Mouse (Mus musculus) neural tube, embryonic 13.5 days (tissue): Measurements from ENCODE around the gene Poldip2. TPM values are rescaled to one million over a fixed set of nuclear protein-coding genes. Genes with fewer than 3 reads are reported as not detected.
"Not testable (repeated sequence)": the region's sequence is repeated elsewhere in the genome, so short reads cannot be mapped to it uniquely, and the experiment has no call there.

Experiments
- ATAC-seq: fragments of 200-750 bp; cut with Nextera tagmentation; 2 replicates; pipeline ENCODE4 v1.8.0; 2017; ENCODE audit warnings: low read depth, mild to moderate bottlenecking, moderate TSS enrichment, moderate library complexity
- H3K27ac ChIP-seq: fragments of 300-500 bp; sonication (generic); replicated peaks from 2 replicates; pipeline ENCODE4 v1.5.1; 2015; ENCODE audit warnings: moderate library complexity, mild to moderate bottlenecking, inconsistent platforms
- H3K27me3 ChIP-seq: fragments of 300-500 bp; sonication (generic); 2 replicates; pipeline ENCODE4 v1.6.1; 2015; ENCODE audit warnings: mild to moderate bottlenecking, inconsistent platforms
- H3K36me3 ChIP-seq: fragments of 300-500 bp; sonication (generic); 2 replicates; pipeline ENCODE4 v1.6.1; 2015; ENCODE audit warnings: mild to moderate bottlenecking, inconsistent platforms
- H3K4me1 ChIP-seq: fragments of 300-500 bp; sonication (generic); replicated peaks from 2 replicates; pipeline ENCODE4 v1.6.1; 2015; ENCODE audit warnings: inconsistent platforms
- H3K4me2 ChIP-seq: fragments of 300-500 bp; sonication (generic); 2 replicates; pipeline ENCODE4 v1.6.1; 2015; ENCODE audit warnings: inconsistent platforms, mild to moderate bottlenecking, moderate library complexity
- H3K4me3 ChIP-seq: fragments of 300-500 bp; sonication (generic); 2 replicates; pipeline ENCODE4 v1.5.1; 2015; ENCODE audit warnings: mild to moderate bottlenecking, inconsistent platforms
- H3K9ac ChIP-seq: fragments of 300-500 bp; sonication (generic); 2 replicates; pipeline ENCODE4 v1.6.1; 2015; ENCODE audit warnings: moderate library complexity, mild to moderate bottlenecking, inconsistent platforms
- H3K9me3 ChIP-seq: fragments of 300-500 bp; sonication (generic); 2 replicates; pipeline ENCODE4 v1.6.1; 2016; ENCODE audit warnings: inconsistent platforms
- WGBS: fragments of 180-500 bp; shearing (Covaris S2); methylation state at CpG from one replicate; pipeline ENCODE4 v1.1.7; 2015; 5-methylcytosine and 5-hydroxymethylcytosine counted together
- polyA plus RNA-seq: library from polyadenylated mRNA; unstranded; fragments of >200 nt; fragmentation: Nextera tagmentation; extraction: Ambion mirVana; gene quantifications from 2 replicates; pipeline ENCODE4 v1.2.1, GENCODE M21; 2015

Gene Poldip2
- polyA plus RNA-seq, 1 experiment from 2014 or later: 191 TPM

DNA sequence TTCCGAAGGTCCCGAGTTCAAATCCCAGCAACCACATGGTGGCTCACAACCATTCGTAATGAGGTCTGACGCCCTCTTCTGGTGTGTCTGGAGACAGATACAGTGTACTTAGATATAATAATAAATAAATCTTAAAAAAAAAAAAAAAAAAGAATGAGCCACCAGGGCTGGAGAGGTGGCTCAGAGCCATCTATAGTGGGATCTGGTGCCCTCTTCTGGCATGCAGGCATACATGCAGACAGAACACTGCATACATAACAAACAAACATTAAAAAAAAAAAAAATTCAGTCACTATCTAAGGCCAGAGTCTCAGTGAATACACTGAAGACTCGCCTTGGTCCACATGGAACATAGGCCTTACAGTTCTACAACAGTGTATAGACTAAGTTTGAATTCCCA lies 2.8 kb upstream of the Poldip2 start:
- Histone ChIP-seq H3K4me2 (no peak overlapping the region), H3K9me3 (no peaks in the 10 kb centered on the region), H3K9ac (no peak overlapping the region), H3K4me1 (peaks cover 26% of the 10 kb centered on the region), H3K27ac (no peak overlapping the region), H3K27me3 (no peaks in the 10 kb centered on the region), H3K4me3 (no peak overlapping the region), H3K36me3 (peaks cover 53% of the 10 kb centered on the region)
- no peak for ATAC-seq
- WGBS: 77% methylated on average over 5 of the region's 5 CpGs

DNA sequence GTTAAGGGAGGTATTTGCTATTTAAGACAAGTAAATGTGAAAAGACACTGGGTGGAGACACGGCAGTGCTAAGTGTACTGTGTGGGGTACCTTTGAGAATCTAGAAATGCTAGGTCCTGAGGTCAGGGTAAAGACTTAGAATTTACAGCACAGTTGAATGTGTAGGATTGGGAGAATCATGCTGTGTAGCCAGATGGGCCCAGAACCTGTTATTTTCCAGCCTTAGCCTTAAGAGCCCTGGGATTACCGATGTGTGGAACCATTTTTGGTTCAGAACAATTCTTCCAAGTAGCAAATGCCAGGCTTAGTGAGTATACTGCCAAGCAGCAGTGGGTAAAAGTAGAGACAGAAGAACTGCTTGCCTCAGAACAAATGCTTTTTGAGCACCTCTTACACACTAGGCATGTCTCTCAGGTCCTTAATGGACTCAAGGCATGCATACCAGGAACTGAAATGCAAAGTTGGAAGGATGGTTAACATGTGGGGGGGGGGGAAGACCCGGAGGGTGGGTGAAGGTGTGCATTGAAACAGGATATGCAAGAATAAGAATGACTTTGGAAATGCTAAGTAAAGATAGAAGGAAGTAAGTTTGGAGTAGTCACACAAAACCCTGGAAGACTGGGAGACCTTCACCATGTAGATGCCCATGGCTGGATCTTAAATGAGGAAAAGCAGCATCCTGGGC lies 1.3 kb downstream of the Poldip2 start:
- Histone ChIP-seq H3K36me3 (peaks cover 58% of the 10 kb centered on the region), H3K27me3 (no peaks in the 10 kb centered on the region), H3K4me1 (peaks cover 28% of the 10 kb centered on the region), H3K9ac (peak overlapping the region; percentile 98), H3K9me3 (no peaks in the 10 kb centered on the region), H3K27ac (no peak overlapping the region), H3K4me2 (peak overlapping the region; percentile 94), H3K4me3 (peak overlapping the region; percentile 95)
- 76% methylated on average over 3 of the region's 3 CpGs for WGBS
- no peak for ATAC-seq

DNA sequence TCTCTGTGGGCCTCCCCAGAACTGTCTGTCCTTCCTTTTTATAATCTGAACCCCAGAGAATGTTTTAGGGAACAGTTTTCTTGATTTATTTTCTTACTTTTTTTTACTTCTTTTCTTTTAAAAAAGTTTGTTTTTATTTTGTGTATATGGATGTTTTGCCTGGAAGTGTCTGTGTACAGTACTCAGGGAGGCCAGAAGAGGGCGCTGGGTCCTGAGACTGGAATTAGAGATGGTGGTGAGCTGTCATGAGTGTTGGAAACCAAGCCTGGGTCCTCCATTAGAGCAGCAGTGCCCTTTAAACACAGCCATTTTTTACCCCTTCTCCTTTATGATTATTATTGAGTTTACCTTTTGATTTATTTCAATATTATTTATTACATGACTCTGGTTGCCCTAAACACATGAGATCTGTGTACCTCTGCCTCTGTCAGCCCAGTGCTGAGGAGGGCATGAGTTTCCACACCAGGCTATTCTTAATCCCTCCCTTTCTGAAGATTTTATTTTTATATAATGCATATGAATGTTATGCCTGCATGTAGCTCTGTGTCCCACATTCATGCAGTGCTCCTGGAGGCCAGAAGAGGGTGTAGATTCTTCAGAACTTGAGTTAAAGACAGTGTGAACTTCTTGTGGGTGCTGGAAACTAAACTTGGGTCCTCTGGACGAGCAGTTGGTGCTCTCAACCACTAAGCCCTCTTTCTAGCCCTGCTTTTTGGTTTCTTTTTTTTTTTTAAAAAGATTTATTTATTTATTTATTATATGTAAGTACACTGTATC lies 3.7 kb downstream of the Poldip2 start:
- WGBS: 65% methylated on average over 2 of the region's 2 CpGs
- ATAC-seq: no peak
- H3K9me3 ChIP-seq: no peaks in the 10 kb centered on the region
- peaks cover 67% of the 10 kb centered on the region for H3K36me3 ChIP-seq
- no peak overlapping the region for H3K4me3 ChIP-seq
- no peak overlapping the region for H3K9ac ChIP-seq
- H3K27ac ChIP-seq: no peak overlapping the region
- H3K27me3 ChIP-seq: no peaks in the 10 kb centered on the region
- H3K4me1 ChIP-seq: peaks cover 26% of the 10 kb centered on the region
- no peak overlapping the region for H3K4me2 ChIP-seq

DNA sequence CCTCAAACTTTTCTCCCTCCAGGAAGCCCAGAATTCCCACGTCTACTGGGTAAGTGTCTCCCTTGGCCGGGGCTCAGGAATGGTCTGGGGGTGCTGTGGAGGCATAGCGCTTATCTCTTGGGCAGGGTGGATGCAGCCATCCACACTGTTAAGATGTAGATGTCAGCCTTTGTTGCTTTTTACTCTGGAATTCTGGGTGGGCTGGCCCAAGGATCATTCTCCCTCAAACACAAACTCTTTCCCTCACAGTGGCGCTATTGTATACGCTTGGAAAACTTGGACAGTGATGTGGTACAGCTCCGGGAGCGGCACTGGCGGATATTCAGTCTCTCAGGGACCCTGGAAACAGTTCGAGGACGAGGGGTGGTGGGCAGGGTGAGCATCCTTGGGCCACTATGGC lies 6.9 kb downstream of the Poldip2 start:
- Histone ChIP-seq H3K4me2 (no peak overlapping the region), H3K4me1 (peaks cover 4% of the 10 kb centered on the region; the same call in 1 of the 2 replicates), H3K4me3 (no peak overlapping the region), H3K27ac (no peak overlapping the region), H3K27me3 (no peaks in the 10 kb centered on the region), H3K9ac (no peak overlapping the region), H3K9me3 (no peaks in the 10 kb centered on the region), H3K36me3 (peaks cover 97% of the 10 kb centered on the region)
- 86% methylated on average over 10 of the region's 10 CpGs for whole genome bisulfite sequencing
- ATAC-seq: no peak

DNA sequence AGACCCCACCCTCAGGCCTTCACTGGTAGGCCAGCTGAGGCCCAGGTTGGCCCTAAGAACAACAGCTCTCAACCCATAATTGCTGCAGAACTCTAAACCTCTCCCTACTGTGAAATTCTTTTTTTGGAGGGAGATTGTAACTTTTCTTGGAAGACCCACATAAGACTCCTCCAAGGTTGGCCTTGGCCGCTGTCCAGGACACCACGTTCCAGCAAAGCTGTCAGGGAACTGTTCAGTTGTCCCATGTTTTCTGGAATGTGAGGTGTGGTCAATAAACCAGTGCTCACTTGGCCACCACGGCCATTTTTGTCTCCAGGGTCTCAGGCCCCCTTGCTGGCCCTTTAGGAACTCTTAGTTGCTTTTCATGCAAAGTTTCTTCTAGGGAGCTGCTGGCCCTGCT lies 9.9 kb downstream of the Poldip2 start:
- 92% methylated on average over 3 of the region's 3 CpGs for WGBS
- no peak for ATAC-seq
- Histone ChIP-seq H3K9ac (no peak overlapping the region), H3K9me3 (no peaks in the 10 kb centered on the region), H3K4me1 (peaks cover 4% of the 10 kb centered on the region; the same call in 1 of the 2 replicates), H3K27ac (0 out of 2 replicates have a peak overlapping the region, but pooled peaks have one; percentile 23), H3K4me3 (no peak overlapping the region), H3K27me3 (no peaks in the 10 kb centered on the region), H3K36me3 (peaks cover 97% of the 10 kb centered on the region), H3K4me2 (no peak overlapping the region)

DNA sequence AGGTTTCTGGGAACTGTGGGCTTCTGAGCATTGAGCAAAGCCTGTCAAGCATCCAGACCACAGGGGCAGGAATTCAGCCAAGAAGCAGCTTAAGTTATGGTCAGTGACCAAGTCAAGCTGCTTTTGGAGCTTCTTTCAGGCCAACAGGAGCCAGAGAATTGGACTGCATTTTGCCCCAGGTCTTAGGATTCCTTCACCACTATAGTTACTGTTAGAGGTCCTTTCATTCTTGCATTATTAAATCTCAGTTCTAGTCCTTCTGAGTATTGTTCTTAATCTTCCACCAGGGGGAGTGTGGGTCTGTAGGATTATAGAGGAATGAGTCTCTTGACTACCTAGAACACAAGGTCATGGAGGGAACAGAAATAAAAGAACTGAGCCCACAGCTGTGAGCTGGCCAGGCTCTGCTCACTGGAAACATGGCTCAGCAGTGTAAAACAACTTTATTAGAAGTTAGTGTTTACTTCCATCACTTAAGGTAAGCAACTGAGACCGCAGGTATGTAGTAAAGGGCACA lies 10.5 kb downstream of the Poldip2 start:
- H3K9ac ChIP-seq: no peak overlapping the region
- peaks cover 4% of the 10 kb centered on the region; the same call in 1 of the 2 replicates for H3K4me1 ChIP-seq
- H3K9me3 ChIP-seq: no peaks in the 10 kb centered on the region
- whole genome bisulfite sequencing: 86% methylated on average over 1 of the region's 1 CpGs
- H3K4me2 ChIP-seq: no peak overlapping the region
- no peak for ATAC-seq
- H3K36me3 ChIP-seq: peaks cover 100% of the 10 kb centered on the region
- no peak overlapping the region for H3K4me3 ChIP-seq
- H3K27ac ChIP-seq: peak overlapping the region; percentile 23
- H3K27me3 ChIP-seq: no peaks in the 10 kb centered on the region

DNA sequence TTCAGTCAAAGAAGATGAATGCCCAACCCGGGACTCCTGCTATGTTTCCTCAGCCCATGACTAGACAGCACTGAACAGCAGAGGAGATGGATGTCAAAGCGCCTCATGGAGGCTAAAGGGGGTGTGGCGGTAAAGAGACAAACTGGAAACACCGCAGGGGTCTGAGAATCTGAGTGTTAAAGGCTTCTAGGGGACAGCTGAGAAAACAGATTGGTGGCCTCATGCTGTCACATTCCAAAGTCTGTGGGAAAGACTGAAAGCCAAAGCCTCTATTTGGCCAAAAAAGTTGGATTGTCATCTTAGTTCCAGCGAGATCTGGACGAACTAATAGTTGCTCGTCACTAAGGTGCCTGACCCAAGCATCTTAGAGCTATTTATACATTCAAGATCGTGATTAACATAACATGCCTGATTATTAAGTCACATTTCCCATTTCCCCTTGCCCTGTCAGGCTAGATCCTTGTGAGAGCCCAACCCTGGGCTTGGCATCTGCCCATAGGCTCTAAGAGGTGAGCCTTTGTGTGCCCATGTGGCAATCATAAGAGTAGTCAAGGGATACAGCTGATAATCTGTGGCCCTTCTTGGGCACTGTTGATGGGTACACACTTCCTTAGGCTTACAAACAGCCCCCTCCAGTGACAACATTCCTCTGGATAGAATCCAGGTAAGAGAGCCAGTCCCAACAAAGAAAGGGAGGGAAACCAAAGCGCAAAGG lies 11.4 kb downstream of the Poldip2 start:
- 74% methylated on average over 9 of the region's 9 CpGs for WGBS
- no peak for ATAC-seq

DNA sequence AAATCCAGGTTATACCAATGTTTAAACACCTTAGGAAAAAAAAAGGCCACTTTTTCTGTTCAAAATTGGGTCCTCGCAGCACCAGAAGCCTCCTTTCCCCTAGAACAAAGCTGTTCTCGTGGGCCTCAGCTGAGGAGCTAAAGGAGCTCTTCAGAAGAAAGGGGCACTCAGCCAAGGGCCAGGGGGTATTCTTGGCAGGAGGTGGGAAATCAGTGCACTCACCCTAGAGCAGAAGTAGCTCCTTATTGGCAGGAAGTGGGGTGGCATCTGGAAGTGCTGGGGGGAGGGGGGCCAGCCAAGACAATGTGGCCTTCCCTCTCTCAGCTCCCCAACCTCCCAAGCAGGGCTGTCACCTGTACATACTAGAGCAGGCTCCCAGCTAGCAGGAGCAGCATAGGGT lies 12.8 kb downstream of the Poldip2 start:
- 0 out of 2 replicates have a peak overlapping the region, but pooled peaks have one; percentile 5 for H3K27ac ChIP-seq
- no peak overlapping the region for H3K4me3 ChIP-seq
- H3K9me3 ChIP-seq: no peaks in the 10 kb centered on the region
- peaks cover 100% of the 10 kb centered on the region for H3K36me3 ChIP-seq
- no peak overlapping the region for H3K9ac ChIP-seq
- H3K4me1 ChIP-seq: peaks cover 4% of the 10 kb centered on the region; the same call in 1 of the 2 replicates
- ATAC-seq: no peak
- H3K27me3 ChIP-seq: no peaks in the 10 kb centered on the region
- no peak overlapping the region for H3K4me2 ChIP-seq
- 71% methylated on average over 2 of the region's 2 CpGs for WGBS

More for the DNA sequence above, 11.4 kb downstream of the Poldip2 start:
- Histone ChIP-seq H3K27ac (peak overlapping the region; percentile 33; the same call in 1 of the 2 replicates), H3K36me3 (peaks cover 100% of the 10 kb centered on the region), H3K9me3 (no peaks in the 10 kb centered on the region), H3K27me3 (no peaks in the 10 kb centered on the region), H3K4me2 (no peak overlapping the region), H3K9ac (no peak overlapping the region), H3K4me3 (no peak overlapping the region), H3K4me1 (peaks cover 4% of the 10 kb centered on the region; the same call in 1 of the 2 replicates)

DNA sequence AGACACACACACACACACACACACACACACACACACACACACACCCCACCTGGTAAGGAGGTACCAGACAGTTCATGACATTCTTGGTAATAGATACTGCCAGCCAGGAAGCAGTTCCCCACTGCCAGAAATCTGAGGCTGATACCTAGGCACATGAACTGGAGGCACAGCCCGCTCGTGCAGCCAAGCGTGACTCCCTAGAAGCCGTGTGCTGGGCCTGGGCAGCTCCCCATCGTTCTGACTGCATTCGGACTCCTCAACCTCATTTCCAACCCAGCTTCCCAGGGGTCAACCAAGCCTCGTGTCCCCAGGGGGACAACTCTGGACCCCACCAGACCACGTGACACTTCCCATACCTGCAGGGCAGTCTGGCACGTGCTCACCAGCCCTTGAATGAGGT lies 16.7 kb downstream of the Poldip2 start:
- 86% methylated on average over 9 of the region's 9 CpGs for WGBS
- Histone ChIP-seq H3K27ac (no peak overlapping the region), H3K4me1 (peaks cover 9% of the 10 kb centered on the region; the same call in 1 of the 2 replicates), H3K9ac (no peak overlapping the region), H3K27me3 (no peaks in the 10 kb centered on the region), H3K36me3 (peaks cover 67% of the 10 kb centered on the region), H3K4me3 (no peak overlapping the region), H3K4me2 (no peak overlapping the region), H3K9me3 (no peaks in the 10 kb centered on the region)
- no peak for ATAC-seq

DNA sequence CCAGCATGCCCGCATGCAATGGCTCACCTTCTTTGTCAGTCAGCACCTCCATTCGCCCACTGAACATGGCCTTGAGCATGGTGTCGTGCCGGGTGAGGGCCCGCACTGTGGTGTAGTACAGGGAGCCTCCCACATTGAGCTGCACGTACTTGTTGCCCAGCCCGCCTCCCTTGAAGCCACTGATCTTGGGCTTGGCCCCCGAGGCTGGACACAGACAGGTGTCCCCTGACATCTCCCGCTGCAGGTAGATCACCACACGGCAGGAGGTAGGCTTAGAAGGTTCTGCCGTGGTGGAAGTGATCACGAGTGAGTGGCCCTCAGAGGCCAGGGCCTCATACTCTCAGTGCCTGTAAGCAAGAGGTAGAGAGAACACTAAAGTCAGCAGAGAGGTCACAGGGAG lies 18.0 kb downstream of the Poldip2 start:
- Histone ChIP-seq H3K4me2 (no peak overlapping the region), H3K4me1 (peaks cover 15% of the 10 kb centered on the region), H3K4me3 (no peak overlapping the region), H3K27ac (no peak overlapping the region), H3K9ac (no peak overlapping the region), H3K36me3 (peaks cover 54% of the 10 kb centered on the region), H3K27me3 (no peaks in the 10 kb centered on the region), H3K9me3 (no peaks in the 10 kb centered on the region)
- 93% methylated on average over 12 of the region's 12 CpGs for WGBS
- no peak for ATAC-seq

DNA sequence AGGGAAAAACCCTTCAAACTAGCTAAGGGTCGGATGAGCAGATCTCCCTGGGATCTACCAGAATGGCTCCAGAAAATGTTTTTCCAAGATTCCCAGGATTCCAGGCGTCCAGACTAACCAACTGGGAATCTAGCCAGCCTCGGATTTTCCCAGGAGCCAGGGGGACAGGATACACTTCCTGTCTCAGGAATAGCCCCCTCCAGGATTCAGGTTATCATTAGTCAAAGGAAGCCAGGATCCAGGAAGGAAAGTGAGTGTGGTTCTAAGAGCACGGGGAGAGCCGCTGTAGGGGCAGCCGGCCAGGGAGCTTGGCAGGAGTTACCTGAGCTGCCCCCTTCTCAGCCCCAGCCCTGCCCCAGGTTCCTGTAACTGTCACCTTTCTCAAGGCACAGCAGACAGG lies 19.1 kb downstream of the Poldip2 start:
- no peak for ATAC-seq
- no peaks in the 10 kb centered on the region for H3K9me3 ChIP-seq
- peaks cover 19% of the 10 kb centered on the region for H3K4me1 ChIP-seq
- H3K36me3 ChIP-seq: peaks cover 43% of the 10 kb centered on the region
- 84% methylated on average over 6 of the region's 6 CpGs for WGBS
- H3K27ac ChIP-seq: no peak overlapping the region; the same call in 1 of the 2 replicates
- H3K4me3 ChIP-seq: no peak overlapping the region
- H3K4me2 ChIP-seq: no peak overlapping the region
- no peaks in the 10 kb centered on the region for H3K27me3 ChIP-seq
- no peak overlapping the region for H3K9ac ChIP-seq

DNA sequence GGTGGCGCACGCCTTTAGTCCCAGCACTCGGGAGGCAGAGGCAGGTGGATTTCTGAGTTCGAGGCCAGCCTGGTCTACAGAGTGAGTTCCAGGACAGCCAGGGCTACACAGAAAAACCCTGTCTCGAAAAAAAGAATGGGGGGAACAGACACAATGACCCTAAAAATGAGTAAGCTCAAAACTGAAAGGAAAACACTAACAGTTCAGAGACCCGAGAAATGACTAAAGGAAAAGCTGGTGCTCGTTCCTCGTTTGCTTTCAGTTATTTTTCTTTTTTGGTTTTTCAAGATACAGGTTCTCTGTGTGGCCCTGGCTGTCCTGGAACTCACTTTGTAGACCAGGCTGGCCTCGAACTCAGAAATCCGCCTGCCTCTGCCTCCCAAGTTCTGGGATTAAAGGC lies 19.5 kb downstream of the Poldip2 start:
- ATAC-seq: not testable (repeated sequence)
- 92% methylated on average over 10 of the region's 10 CpGs for WGBS

More for the DNA sequence above, 19.5 kb downstream of the Poldip2 start:
- not testable (repeated sequence) for H3K4me3 ChIP-seq, H3K9me3 ChIP-seq, H3K4me2 ChIP-seq, H3K27ac ChIP-seq, H3K27me3 ChIP-seq, H3K9ac ChIP-seq
- Histone ChIP-seq H3K4me1 (peaks cover 19% of the 10 kb centered on the region), H3K36me3 (peaks cover 39% of the 10 kb centered on the region)
